Mouse (Mus musculus) left cerebral cortex, postnatal 25 days (tissue): ENCODE measurements around the gene Nlrp5. TPM values are rescaled to one million over a fixed set of nuclear protein-coding genes. Genes with fewer than 3 reads are reported as not detected.
"Not testable (repeated sequence)": the region's sequence is repeated elsewhere in the genome, so short reads cannot be mapped to it uniquely, and the experiment has no call there.

Experiments used
- DNase-seq, 2 experiments: peaks; one replicate each; pipeline ENCODE4 v3.0.0; 2022; ENCODE audit warnings: low spot score in 2 of 2, mixed read lengths in 1 of 2
- intact Hi-C: fragments of 180-260 bp; cut with DNase I; formaldehyde crosslinking; loops from one replicate; pipeline ENCODE4 v1.15.1; 2025
- microRNA-seq, 2 experiments: library from miRNA; unstranded; fragments of <30 nt; microRNA quantifications; one replicate each; pipeline ENCODE4 v1.2.0; 2022
- total RNA-seq, 2 experiments: library from RNA; stranded (reverse); gene quantifications; 2 replicates each; pipeline ENCODE4 v1.2.3; 2021

Nlrp5 gene
- total RNA-seq: not detected

GRCm38 (mm10) chr7:23385589-23385988 is at the start of gene Nlrp5:
Gene Nlrp5, plus strand, starts transcription at chr7:23385889.
- no peak for DNase-seq
- intact Hi-C loops: no loop called here

GRCm38 (mm10) chr7:23358311-23358710 is 27.4 kb upstream of the Nlrp5 start:
- DNase-seq, intact Hi-C loops: not testable (repeated sequence)

DNA sequence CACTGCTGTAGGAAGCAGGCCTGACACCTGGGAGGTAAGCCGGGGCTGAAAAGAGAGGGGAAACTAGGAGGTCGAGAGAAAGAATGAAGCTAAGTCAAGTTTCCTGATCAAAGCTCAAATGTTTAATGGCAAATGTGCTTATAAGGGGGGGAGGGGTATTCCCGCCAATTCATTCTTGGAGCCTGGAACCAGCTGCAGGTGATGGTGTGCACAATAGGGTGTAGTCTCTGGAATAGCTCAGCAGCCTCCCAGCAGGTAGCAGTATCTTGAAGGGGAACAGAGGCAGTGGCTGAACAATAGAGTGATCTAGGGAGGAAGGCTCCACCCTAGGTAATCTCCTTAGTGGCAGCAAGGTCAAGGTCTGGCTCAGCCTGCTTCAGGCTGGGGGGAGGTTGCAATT is 84.5 kb downstream of the Nlrp5 start:
- DNase-seq, intact Hi-C loops: not testable (repeated sequence)

GRCm38 (mm10) chr7:23470832-23471231 is 85.1 kb downstream of the Nlrp5 start:
- intact Hi-C loops, DNase-seq: not testable (repeated sequence)

DNA sequence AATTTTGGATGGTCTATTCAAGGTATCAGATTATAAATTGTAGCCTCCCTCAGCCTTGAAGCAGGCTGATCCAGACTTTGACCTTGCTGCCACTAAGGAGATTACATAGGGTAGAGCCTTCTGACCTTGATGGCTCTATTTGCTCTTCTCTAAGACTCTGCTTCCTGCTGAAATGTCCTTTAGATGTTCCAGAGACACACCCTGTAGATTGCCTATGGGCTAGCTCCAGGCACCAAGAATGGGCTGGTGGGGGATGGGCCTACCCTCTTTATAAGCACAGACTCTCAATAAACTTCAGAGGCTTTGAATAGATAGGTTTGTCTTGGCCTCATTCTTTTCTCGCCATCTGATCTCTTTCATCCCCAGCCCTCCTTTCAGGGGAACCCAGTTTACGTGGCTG is 87.2 kb downstream of the Nlrp5 start:
- intact Hi-C loops, DNase-seq: not testable (repeated sequence)

Small RNAs within 50 kb of the gene (microRNA-seq; reads per million reads assigned to microRNA genes)
- 0 reads per million in 2 experiments for gene Gm25196

Other genes with a start within 250 kb of the Nlrp5 start
- gene Gm10662, start 241.4 kb upstream of the Nlrp5 start, total RNA-seq: not detected
- gene Vmn1r165, start 168.6 kb upstream of the Nlrp5 start, total RNA-seq: not detected
- gene Vmn1r166, start 134.2 kb upstream of the Nlrp5 start, total RNA-seq: not detected
- not detected for gene Gm6902, start 107.0 kb upstream of the Nlrp5 start, total RNA-seq
- gene Nlrp4e, start 84.7 kb upstream of the Nlrp5 start, total RNA-seq: not detected
- gene Vmn1r167, start 121.3 kb downstream of the Nlrp5 start, total RNA-seq: not detected
- gene Vmn1r168, start 153.8 kb downstream of the Nlrp5 start, total RNA-seq: not detected
- not detected for gene Vmn1r169, start 189.6 kb downstream of the Nlrp5 start, total RNA-seq
- gene Vmn1r170, start 220.3 kb downstream of the Nlrp5 start, total RNA-seq: not detected
- not detected for gene Vmn1r171, start 244.8 kb downstream of the Nlrp5 start, total RNA-seq